Mouse (Mus musculus) lung, embryonic 14.5 days (tissue): ENCODE measurements at regions not wholly inside any gene's neighbourhood (a gene's known extent, or its start where the extent isn't known, plus 50 kb on each side); places are given as distances from the start of the nearest gene placed in this dataset.

Source experiments
- ATAC-seq: fragments of 200-750 bp; cut with Nextera tagmentation; 2 replicates; pipeline ENCODE4 v1.8.0; 2017; ENCODE audit warnings: mild to moderate bottlenecking, moderate TSS enrichment, moderate library complexity; ENCODE audit not compliant: insufficient read depth
- DNase-seq: peaks from one replicate; pipeline ENCODE4 v3.0.0-alpha.2; 2015
- H3K27ac ChIP-seq: fragments of 300-500 bp; sonication (generic); 2 replicates; pipeline ENCODE4 v1.5.1; 2014; ENCODE audit warnings: low read depth, mild to moderate bottlenecking, moderate library complexity
- H3K27me3 ChIP-seq: fragments of 300-500 bp; sonication (generic); 2 replicates; pipeline ENCODE4 v1.6.1; 2014; ENCODE audit warnings: low read length, control low read depth; ENCODE audit not compliant: insufficient read depth
- H3K36me3 ChIP-seq: fragments of 300-500 bp; sonication (generic); 2 replicates; pipeline ENCODE4 v1.6.1; 2014; ENCODE audit warnings: control low read depth; ENCODE audit not compliant: insufficient read depth
- H3K4me1 ChIP-seq: fragments of 300-500 bp; sonication (generic); 2 replicates; pipeline ENCODE4 v1.6.1; 2014; ENCODE audit warnings: antibody characterized with exemption, control low read depth; ENCODE audit not compliant: insufficient read depth
- H3K4me2 ChIP-seq: fragments of 300-500 bp; sonication (generic); 2 replicates; pipeline ENCODE4 v1.6.1; 2014; ENCODE audit warnings: mild to moderate bottlenecking
- H3K4me3 ChIP-seq: fragments of 300-500 bp; sonication (generic); 2 replicates; pipeline ENCODE4 v1.5.1; 2014; ENCODE audit warnings: low read depth, low read length
- H3K9ac ChIP-seq: fragments of 300-500 bp; sonication (generic); 2 replicates; pipeline ENCODE4 v1.6.1; 2014
- H3K9me3 ChIP-seq: fragments of 300-500 bp; sonication (generic); 2 replicates; pipeline ENCODE4 v1.6.1; 2016; ENCODE audit warnings: low read depth, low read length, control low read depth
- CTCF ChIP-seq: IDR thresholded peaks from 2 replicates; pipeline ENCODE4 v1.5.1; 2016; ENCODE audit warnings: antibody characterized with exemption, low read depth
- WGBS: fragments of 180-500 bp; shearing (Covaris S2); extraction: QIAGEN DNeasy Blood & Tissue Kit; methylation state at CpG from one replicate; pipeline ENCODE4 v1.1.7; 2014; 5-methylcytosine and 5-hydroxymethylcytosine counted together

DNA sequence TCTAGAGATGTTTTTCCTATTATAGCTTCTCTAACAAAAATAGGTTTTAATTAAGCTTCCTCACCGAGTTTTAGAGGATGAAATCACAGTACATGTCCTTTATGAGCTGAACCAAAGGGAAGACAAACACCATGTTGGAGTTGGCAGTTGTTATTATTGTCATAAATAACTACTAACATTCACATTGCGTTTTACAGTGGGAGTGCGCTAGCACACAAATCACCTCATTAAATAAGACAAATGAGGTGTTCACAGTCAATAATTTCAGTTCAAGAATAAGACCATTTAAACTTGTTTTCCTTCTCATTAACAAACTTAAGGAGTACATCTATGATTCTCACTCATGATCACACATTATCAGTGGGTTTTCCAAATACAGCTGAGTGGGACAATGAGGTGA, 96.8 kb upstream of the Ccser1 start:
- H3K4me3 ChIP-seq = no peak overlapping the region
- H3K36me3 ChIP-seq = no peaks in the 10 kb centered on the region
- TF ChIP-seq CTCF = no peak
- DNase-seq (peak; percentile 71), ATAC-seq (peak; percentile 47; the same call in 1 of the 2 replicates)
- no peaks in the 10 kb centered on the region for H3K27me3 ChIP-seq
- WGBS = 31% methylated on average over 3 of the region's 3 CpGs
- no peak overlapping the region for H3K9ac ChIP-seq
- H3K9me3 ChIP-seq = no peaks in the 10 kb centered on the region
- H3K4me1 ChIP-seq = peaks cover 4% of the 10 kb centered on the region; the same call in 1 of the 2 replicates
- H3K4me2 ChIP-seq = no peak overlapping the region
- H3K27ac ChIP-seq = no peak overlapping the region

GRCm38 (mm10) chr6:61099348-61099981, 80.7 kb upstream of the Ccser1 start:
- no peak for ATAC-seq
- no peak overlapping the region for H3K4me2 ChIP-seq
- no peaks in the 10 kb centered on the region for H3K36me3 ChIP-seq
- H3K9me3 ChIP-seq = no peaks in the 10 kb centered on the region
- H3K4me3 ChIP-seq = no peak overlapping the region
- no peak overlapping the region for H3K9ac ChIP-seq
- H3K27me3 ChIP-seq = no peaks in the 10 kb centered on the region
- TF ChIP-seq CTCF = no peak
- no peaks in the 10 kb centered on the region for H3K4me1 ChIP-seq
- DNase-seq = no peak
- H3K27ac ChIP-seq = no peak overlapping the region
- 80% methylated on average over 9 of the region's 9 CpGs for WGBS

DNA sequence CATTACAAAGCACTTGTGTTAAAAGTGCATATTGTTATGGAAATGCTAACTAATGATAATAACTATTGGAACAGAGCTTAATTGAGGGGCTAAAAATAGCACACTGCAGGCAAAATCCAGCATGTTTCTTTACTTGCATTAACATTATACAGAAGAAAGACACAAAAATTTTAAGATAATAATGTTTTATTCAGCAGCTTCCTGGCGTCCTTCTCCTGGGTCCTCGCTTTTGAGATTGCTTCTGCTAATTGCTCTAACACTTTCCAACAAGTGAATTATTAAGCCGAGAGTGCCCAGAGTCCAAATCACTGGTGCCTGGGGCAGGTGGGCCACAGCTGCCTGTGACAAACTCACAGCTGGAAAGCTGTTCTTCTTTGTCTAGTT, 80.2 kb upstream of the Ccser1 start:
- H3K27me3 ChIP-seq = no peaks in the 10 kb centered on the region
- no peak for TF ChIP-seq CTCF
- ATAC-seq = no peak
- 45% methylated on average over 3 of the region's 3 CpGs for WGBS
- H3K9me3 ChIP-seq = no peaks in the 10 kb centered on the region
- DNase-seq = no peak
- H3K36me3 ChIP-seq = no peaks in the 10 kb centered on the region
- no peak overlapping the region for H3K9ac ChIP-seq
- no peak overlapping the region for H3K27ac ChIP-seq
- no peak overlapping the region for H3K4me2 ChIP-seq
- H3K4me3 ChIP-seq = no peak overlapping the region
- H3K4me1 ChIP-seq = no peaks in the 10 kb centered on the region

DNA sequence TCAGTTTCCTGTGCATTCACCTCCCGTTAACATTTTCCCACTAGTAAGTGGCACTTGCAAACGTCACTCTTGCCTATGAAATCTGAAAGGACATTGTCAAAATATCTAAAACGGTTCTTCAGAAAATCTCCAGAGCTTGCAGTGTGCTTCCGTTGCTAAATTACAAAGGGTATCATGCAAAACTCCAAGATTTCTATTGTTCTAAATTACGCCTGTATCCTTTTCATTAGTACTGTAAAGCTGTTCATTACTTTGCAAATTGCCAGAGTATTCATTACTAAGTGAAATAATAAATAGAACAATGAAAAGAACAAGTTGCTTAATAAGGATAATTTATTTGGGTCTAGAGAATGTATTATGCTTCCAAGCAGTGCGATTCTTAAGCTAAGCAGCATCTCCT, 78.2 kb upstream of the Ccser1 start:
- Histone ChIP-seq H3K4me2 (no peak overlapping the region), H3K27ac (no peak overlapping the region), H3K36me3 (no peaks in the 10 kb centered on the region), H3K27me3 (no peaks in the 10 kb centered on the region), H3K9ac (no peak overlapping the region), H3K4me1 (no peaks in the 10 kb centered on the region), H3K9me3 (no peaks in the 10 kb centered on the region), H3K4me3 (no peak overlapping the region)
- no peak for ATAC-seq
- WGBS = 71% methylated on average over 6 of the region's 6 CpGs
- no peak for DNase-seq
- no peak for TF ChIP-seq CTCF

DNA sequence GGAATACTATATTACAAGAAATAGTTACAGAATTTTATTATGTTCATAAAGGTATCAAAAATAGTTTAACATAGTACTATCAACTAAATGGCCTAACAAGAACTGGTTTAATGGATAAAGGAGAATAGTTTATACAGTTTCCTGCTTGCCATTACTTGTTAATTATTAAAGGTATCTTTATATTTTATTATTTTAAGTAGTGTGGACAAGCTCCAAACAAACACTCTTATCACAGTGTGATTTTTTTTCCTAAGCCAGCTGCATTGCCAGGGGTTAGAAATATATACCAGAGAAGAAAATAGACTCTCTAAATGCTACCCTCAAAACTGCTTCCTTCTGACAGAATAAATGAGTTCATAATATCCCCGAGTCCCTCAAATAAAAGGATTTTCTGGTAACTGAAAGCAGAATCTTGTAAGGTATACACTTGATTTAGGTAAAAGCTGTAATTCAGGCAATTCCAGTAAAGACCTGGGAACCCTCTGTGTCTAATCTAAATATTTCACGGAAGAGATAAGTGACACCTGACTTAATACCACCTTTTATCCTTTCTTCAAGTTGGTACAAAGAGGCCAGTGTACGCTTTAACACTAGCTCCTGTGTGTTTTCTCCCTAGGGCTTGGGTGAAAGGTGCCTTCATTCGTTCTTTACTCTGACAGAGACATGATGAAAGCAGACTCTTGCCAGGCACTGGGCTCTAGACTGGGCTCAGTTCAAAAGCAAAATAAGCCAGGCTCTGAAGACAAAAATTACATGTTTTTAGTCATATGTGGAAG, 76.5 kb upstream of the Ccser1 start:
- DNase-seq (peak; percentile 14), ATAC-seq (no peak; the same call in 1 of the 2 replicates)
- Histone ChIP-seq H3K9ac (no peak overlapping the region), H3K9me3 (no peaks in the 10 kb centered on the region), H3K27ac (no peak overlapping the region), H3K4me2 (no peak overlapping the region), H3K27me3 (no peaks in the 10 kb centered on the region), H3K4me1 (no peaks in the 10 kb centered on the region), H3K36me3 (no peaks in the 10 kb centered on the region), H3K4me3 (no peak overlapping the region)
- no peak for TF ChIP-seq CTCF
- WGBS = 33% methylated on average over 4 of the region's 4 CpGs

GRCm38 (mm10) chr6:61115250-61115649, 64.9 kb upstream of the Ccser1 start:
- no peak overlapping the region for H3K9ac ChIP-seq
- DNase-seq = no peak
- H3K27me3 ChIP-seq = no peaks in the 10 kb centered on the region
- no peak overlapping the region for H3K4me3 ChIP-seq
- no peak overlapping the region for H3K4me2 ChIP-seq
- H3K27ac ChIP-seq = no peak overlapping the region
- 79% methylated on average over 1 of the region's 1 CpGs for WGBS
- no peaks in the 10 kb centered on the region for H3K4me1 ChIP-seq
- H3K36me3 ChIP-seq = no peaks in the 10 kb centered on the region
- no peak for TF ChIP-seq CTCF
- no peaks in the 10 kb centered on the region for H3K9me3 ChIP-seq
- no peak for ATAC-seq

- H3K9me3 ChIP-seq = no peaks in the 10 kb centered on the region
- H3K36me3 ChIP-seq = no peaks in the 10 kb centered on the region
- TF ChIP-seq CTCF = no peak
- ATAC-seq = no peak
- WGBS = 49% methylated on average over 2 of the region's 2 CpGs
- no peak overlapping the region for H3K27ac ChIP-seq
- no peak overlapping the region for H3K4me3 ChIP-seq
- H3K27me3 ChIP-seq = no peaks in the 10 kb centered on the region
- DNase-seq = peak; percentile 49
- H3K4me1 ChIP-seq = no peaks in the 10 kb centered on the region
- H3K9ac ChIP-seq = no peak overlapping the region
- H3K4me2 ChIP-seq = no peak overlapping the region
Measured at GRCm38 (mm10) chr6:61119590-61119989, 60.5 kb upstream of the Ccser1 start.
